Mouse (Mus musculus) megakaryocyte, embryonic 14.5 days (primary cell): ENCODE measurements at regions not wholly inside any gene's neighbourhood (a gene's known extent, or its start where the extent isn't known, plus 50 kb on each side); places are given as distances from the start of the nearest gene placed in this dataset.

Experiments used
- H3K27me3 ChIP-seq: replicated peaks from 2 replicates; pipeline ENCODE3; 2012; ENCODE audit warnings: inconsistent platforms
- H3K36me3 ChIP-seq: replicated peaks from 2 replicates; pipeline ENCODE3; 2012; ENCODE audit warnings: low read length, inconsistent platforms, mixed read lengths
- H3K4me1 ChIP-seq: 2 replicates; pipeline ENCODE4 v1.6.1; 2012; ENCODE audit warnings: inconsistent platforms
- H3K4me3 ChIP-seq: replicated peaks from 2 replicates; pipeline ENCODE3; 2012; ENCODE audit warnings: moderate library complexity, mild to moderate bottlenecking, inconsistent platforms
- H3K9me3 ChIP-seq: 2 replicates; pipeline ENCODE4 v1.6.1; 2012; ENCODE audit warnings: inconsistent platforms
- FLI1 ChIP-seq: IDR thresholded peaks from 2 replicates; pipeline ENCODE4 v1.6.1; 2012; ENCODE audit warnings: low read length, inconsistent platforms, mixed read lengths
- GATA1 ChIP-seq: IDR thresholded peaks from 3 replicates; pipeline ENCODE4 v1.6.1; 2012; ENCODE audit warnings: mixed read lengths, low read length, inconsistent platforms, borderline replicate concordance

- Histone ChIP-seq H3K36me3 (no peaks in the 10 kb centered on the region), H3K4me3 (no peak overlapping the region), H3K9me3 (no peaks in the 10 kb centered on the region), H3K4me1 (no peaks in the 10 kb centered on the region), H3K27me3 (no peaks in the 10 kb centered on the region)
- TF ChIP-seq GATA1: no peak
- no peak for TF ChIP-seq FLI1
Measured at GRCm38 (mm10) chr14:74047009-74047694, 386.1 kb downstream of the Gm21750 start.

GRCm38 (mm10) chr14:74047695-74048280 lies 386.8 kb downstream of the Gm21750 start:
- Histone ChIP-seq H3K27me3 (no peaks in the 10 kb centered on the region), H3K4me1 (no peaks in the 10 kb centered on the region), H3K9me3 (no peaks in the 10 kb centered on the region), H3K36me3 (no peaks in the 10 kb centered on the region), H3K4me3 (no peak overlapping the region)
- TF ChIP-seq GATA1 (no peak), FLI1 (no peak)

- no peak for TF ChIP-seq FLI1
- no peak for TF ChIP-seq GATA1
Measured at GRCm38 (mm10) chr14:74048386-74048785, 387.4 kb downstream of the Gm21750 start.

GRCm38 (mm10) chr14:74066051-74066450 lies 405.0 kb downstream of the Gm21750 start:
- Histone ChIP-seq H3K9me3 (no peaks in the 10 kb centered on the region), H3K4me1 (no peaks in the 10 kb centered on the region), H3K4me3 (no peak overlapping the region), H3K27me3 (no peaks in the 10 kb centered on the region), H3K36me3 (no peaks in the 10 kb centered on the region)
- TF ChIP-seq GATA1 (no peak), FLI1 (no peak)

More at GRCm38 (mm10) chr14:74048386-74048785, 387.4 kb downstream of the Gm21750 start:
- no peaks in the 10 kb centered on the region for H3K9me3 ChIP-seq
- H3K4me3 ChIP-seq: no peak overlapping the region
- H3K36me3 ChIP-seq: no peaks in the 10 kb centered on the region
- H3K4me1 ChIP-seq: no peaks in the 10 kb centered on the region
- H3K27me3 ChIP-seq: no peaks in the 10 kb centered on the region

GRCm38 (mm10) chr14:74093016-74093415 lies 432.0 kb downstream of the Gm21750 start:
- no peak for TF ChIP-seq GATA1
- no peak for TF ChIP-seq FLI1

GRCm38 (mm10) chr14:74099696-74100095 lies 438.7 kb downstream of the Gm21750 start:
- no peak overlapping the region for H3K4me3 ChIP-seq
- TF ChIP-seq GATA1 (no peak), FLI1 (no peak)
- no peaks in the 10 kb centered on the region for H3K27me3 ChIP-seq
- H3K9me3 ChIP-seq: no peaks in the 10 kb centered on the region
- H3K36me3 ChIP-seq: no peaks in the 10 kb centered on the region
- no peaks in the 10 kb centered on the region for H3K4me1 ChIP-seq

More at GRCm38 (mm10) chr14:74093016-74093415, 432.0 kb downstream of the Gm21750 start:
- H3K4me3 ChIP-seq: no peak overlapping the region
- H3K27me3 ChIP-seq: no peaks in the 10 kb centered on the region
- no peaks in the 10 kb centered on the region for H3K36me3 ChIP-seq
- no peaks in the 10 kb centered on the region for H3K9me3 ChIP-seq
- H3K4me1 ChIP-seq: no peaks in the 10 kb centered on the region

GRCm38 (mm10) chr14:74112603-74113002 lies 451.6 kb downstream of the Gm21750 start:
- H3K9me3 ChIP-seq: peaks cover 14% of the 10 kb centered on the region
- TF ChIP-seq FLI1: no peak
- no peak for TF ChIP-seq GATA1

GRCm38 (mm10) chr14:74113116-74113515 lies 452.1 kb downstream of the Gm21750 start:
- TF ChIP-seq FLI1 (no peak), GATA1 (no peak)
- Histone ChIP-seq H3K4me1 (no peaks in the 10 kb centered on the region), H3K9me3 (peaks cover 14% of the 10 kb centered on the region), H3K27me3 (no peaks in the 10 kb centered on the region), H3K36me3 (no peaks in the 10 kb centered on the region), H3K4me3 (no peak overlapping the region)

More at GRCm38 (mm10) chr14:74112603-74113002, 451.6 kb downstream of the Gm21750 start:
- Histone ChIP-seq H3K36me3 (no peaks in the 10 kb centered on the region), H3K4me3 (no peak overlapping the region), H3K27me3 (no peaks in the 10 kb centered on the region), H3K4me1 (no peaks in the 10 kb centered on the region)

- Histone ChIP-seq H3K27me3 (no peaks in the 10 kb centered on the region), H3K4me1 (no peaks in the 10 kb centered on the region), H3K4me3 (no peak overlapping the region), H3K9me3 (peaks cover 14% of the 10 kb centered on the region), H3K36me3 (no peaks in the 10 kb centered on the region)
- TF ChIP-seq FLI1: no peak
- TF ChIP-seq GATA1: no peak
Measured at GRCm38 (mm10) chr14:74113556-74113955, 452.5 kb downstream of the Gm21750 start.

- TF ChIP-seq GATA1 (no peak), FLI1 (no peak)
- Histone ChIP-seq H3K27me3 (no peaks in the 10 kb centered on the region), H3K9me3 (peaks cover 11% of the 10 kb centered on the region), H3K4me1 (peaks cover 4% of the 10 kb centered on the region; the same call in 1 of the 2 replicates), H3K36me3 (no peaks in the 10 kb centered on the region), H3K4me3 (no peak overlapping the region)
Measured at GRCm38 (mm10) chr14:74117686-74118085, 456.7 kb downstream of the Gm21750 start.
